Mouse (Mus musculus): ENCODE results near the gene Ndufa4. TPM values are rescaled to one million over a fixed set of nuclear protein-coding genes. Genes with fewer than 3 reads are reported as not detected.
"Not testable (repeated sequence)": the region's sequence is repeated elsewhere in the genome, so short reads cannot be mapped to it uniquely, and the experiment has no call there.

The Ndufa4 gene
- 1,000 to 10,000 TPM; 3,110 to 3,139 TPM for total RNA-seq (2021)

GRCm38 (mm10) chr6:11907269-11908032 lies at the start of gene Ndufa4, which contains the start of gene Phf14:
Ndufa4 (minus strand) TSS chr6:11907497.
Phf14 (plus strand) TSS chr6:11907809.
- intact Hi-C loops (cut with DNase I), result loop anchor here (2.0 kb wide), 1 partner anchor 17 kb away; no protein-coding TSS in a partner anchor
- peak; percentile 85 for DNase-seq (ENCODE audit: low spot score)

GRCm38 (mm10) chr6:11948100-11948499 lies 40.8 kb upstream of the Ndufa4 start:
- no peak for DNase-seq (ENCODE audit: low spot score)
- intact Hi-C loops (cut with DNase I), result no loop called here

GRCm38 (mm10) chr6:11942089-11942488 lies 34.8 kb upstream of the Ndufa4 start:
- intact Hi-C loops (cut with DNase I), result no loop called here
- no peak for DNase-seq (ENCODE audit: low spot score)

GRCm38 (mm10) chr6:11940895-11941294 lies 33.6 kb upstream of the Ndufa4 start:
- DNase-seq (ENCODE audit: low spot score), result no peak
- intact Hi-C loops (cut with DNase I), result no loop called here

GRCm38 (mm10) chr6:11933403-11933802 lies 26.1 kb upstream of the Ndufa4 start:
- DNase-seq (ENCODE audit: low spot score), result no peak
- intact Hi-C loops (cut with DNase I), result no loop called here

GRCm38 (mm10) chr6:11927485-11927884 lies 20.2 kb upstream of the Ndufa4 start:
- DNase-seq (ENCODE audit: low spot score), result no peak
- intact Hi-C loops (cut with DNase I), result no loop called here

- intact Hi-C loops (cut with DNase I), result no loop called here
- no peak for DNase-seq (ENCODE audit: low spot score)
Measured at GRCm38 (mm10) chr6:11926082-11926595, 18.8 kb upstream of the Ndufa4 start.

- intact Hi-C loops (cut with DNase I), result loop anchor here (2.0 kb wide), 1 partner anchor 17 kb away; no protein-coding TSS in a partner anchor
Measured at GRCm38 (mm10) chr6:11925496-11926041, 18.3 kb upstream of the Ndufa4 start.

GRCm38 (mm10) chr6:11908170-11908569 lies 873 bp upstream of the Ndufa4 start:
- intact Hi-C loops (cut with DNase I), result loop anchor here (2.0 kb wide), 1 partner anchor 17 kb away; no protein-coding TSS in a partner anchor
- DNase-seq (ENCODE audit: low spot score), result no peak

More at GRCm38 (mm10) chr6:11925496-11926041, 18.3 kb upstream of the Ndufa4 start:
- peak; percentile 75 for DNase-seq (ENCODE audit: low spot score)

- DNase-seq (ENCODE audit: low spot score), result no peak
- intact Hi-C loops (cut with DNase I), result no loop called here
Measured at GRCm38 (mm10) chr6:11906890-11907268, 418 bp downstream of the Ndufa4 start.

- intact Hi-C loops (cut with DNase I), result no loop called here
- DNase-seq (ENCODE audit: low spot score), result no peak
Measured at GRCm38 (mm10) chr6:11900809-11901310, 6.4 kb downstream of the Ndufa4 start.

GRCm38 (mm10) chr6:11875364-11875763 lies 31.9 kb downstream of the Ndufa4 start:
- DNase-seq (ENCODE audit: low spot score); intact Hi-C loops (cut with DNase I): not testable (repeated sequence)

Other genes starting within 250 kb of the Ndufa4 start
- gene Phf14, start 312 bp upstream of the Ndufa4 start, total RNA-seq (2021), result 10 to 100 TPM; 46.4 to 48.2 TPM

Measured in heart, postnatal 25 days (tissue).